Mouse (Mus musculus) MEL (cell line): ENCODE measurements around the gene March4. TPM values are rescaled to one million over a fixed set of nuclear protein-coding genes. Genes with fewer than 3 reads are reported as not detected.

ENCODE experiments used
- DNase-seq: peaks from one replicate; pipeline ENCODE4 v3.0.0; 2011; ENCODE audit warnings: low read depth, low spot score
- H3K27ac ChIP-seq: 2 replicates; pipeline ENCODE4 v1.5.1; 2012; ENCODE audit warnings: low read depth, mild to moderate bottlenecking, control low read depth, low read length, moderate library complexity; ENCODE audit not compliant: control insufficient read depth
- H3K27me3 ChIP-seq, 2 experiments: fragments of 150-350 bp in 1 of 2; sonication (generic) in 1 of 2; 2 replicates each; pipeline ENCODE4 v1.6.1; 2012; ENCODE audit warnings: low read length in 2 of 2, mild to moderate bottlenecking in 2 of 2, improper control_type of control experiment in 1 of 2, moderate library complexity in 1 of 2; ENCODE audit not compliant: insufficient read depth in 2 of 2, control insufficient read depth in 1 of 2
- H3K36me3 ChIP-seq, 2 experiments: 2 replicates each; pipeline ENCODE4 v1.6.1; 2012 to 2014; ENCODE audit warnings: low read length in 2 of 2, improper control_type of control experiment in 1 of 2, inconsistent platforms in 1 of 2, mild to moderate bottlenecking in 1 of 2; ENCODE audit not compliant: insufficient read depth in 2 of 2, control insufficient read depth in 1 of 2
- H3K4me1 ChIP-seq, 2 experiments: fragments of 150-350 bp in 1 of 2; sonication (generic) in 1 of 2; 2 replicates each; pipeline ENCODE4 v1.6.1; 2012; ENCODE audit warnings: low read length in 2 of 2, improper control_type of control experiment in 1 of 2, mild to moderate bottlenecking in 1 of 2; ENCODE audit not compliant: insufficient read depth in 2 of 2, control insufficient read depth in 1 of 2
- H3K4me3 ChIP-seq, 2 experiments: fragments of 150-350 bp in 1 of 2; sonication (generic) in 1 of 2; 2 replicates each; pipeline ENCODE4 v1.5.1; 2012; ENCODE audit warnings: low read depth in 2 of 2, low read length in 2 of 2, mild to moderate bottlenecking in 2 of 2, moderate library complexity in 2 of 2, control low read depth in 1 of 2, improper control_type of control experiment in 1 of 2; ENCODE audit not compliant: control insufficient read depth in 1 of 2, insufficient read depth in 1 of 2
- H3K79me2 ChIP-seq: 2 replicates; pipeline ENCODE4 v1.6.1; 2012; ENCODE audit warnings: mild to moderate bottlenecking, low read length, moderate library complexity; ENCODE audit not compliant: control insufficient read depth, poor library complexity, insufficient read depth
- H3K9ac ChIP-seq: 2 replicates; pipeline ENCODE4 v1.6.1; 2012; ENCODE audit warnings: low read depth, mild to moderate bottlenecking, control low read depth, low read length, moderate library complexity; ENCODE audit not compliant: control insufficient read depth, poor library complexity, severe bottlenecking
- H3K9me3 ChIP-seq: fragments of 150-350 bp; sonication (generic); replicated peaks from 2 replicates; pipeline ENCODE4 v1.6.1; 2012; ENCODE audit warnings: mild to moderate bottlenecking, low read length, improper control_type of control experiment, moderate library complexity; ENCODE audit not compliant: insufficient read depth
- CHD2 ChIP-seq: IDR thresholded peaks from 2 replicates; pipeline ENCODE4 v1.6.1; 2011; ENCODE audit warnings: low read length, improper control_type of control experiment
- CTCF ChIP-seq, 3 experiments: IDR thresholded peaks in 2 of 3; conservative IDR thresholded peaks in 1 of 3; 2 replicates each; pipeline ENCODE4 v1.5.1; 2011 to 2012; ENCODE audit warnings: low read length in 3 of 3, low read depth in 2 of 3, mild to moderate bottlenecking in 2 of 3, improper control_type of control experiment in 1 of 3, inconsistent platforms in 1 of 3, mixed read lengths in 1 of 3, moderate library complexity in 1 of 3; ENCODE audit not compliant: control insufficient read depth in 1 of 3, insufficient read depth in 1 of 3, poor library complexity in 1 of 3, severe bottlenecking in 1 of 3
- E2F4 ChIP-seq: IDR thresholded peaks from 2 replicates; pipeline ENCODE4 v1.6.1; 2011; ENCODE audit warnings: low read depth, low read length, improper control_type of control experiment, borderline replicate concordance
- ELF1 ChIP-seq: IDR thresholded peaks from 2 replicates; pipeline ENCODE4 v1.6.1; 2014; ENCODE audit warnings: low read depth, mild to moderate bottlenecking, inconsistent platforms, low read length, improper control_type of control experiment, moderate library complexity
- EP300 ChIP-seq, 2 experiments: IDR thresholded peaks; 2 replicates each; pipeline ENCODE4 v1.6.1; 2011; ENCODE audit warnings: improper control_type of control experiment in 2 of 2, low read length in 2 of 2, low read depth in 1 of 2, mild to moderate bottlenecking in 1 of 2
- HCFC1 ChIP-seq: IDR thresholded peaks from 2 replicates; pipeline ENCODE4 v1.6.1; 2012; ENCODE audit warnings: low read depth, mild to moderate bottlenecking, inconsistent platforms, low read length, improper control_type of control experiment, moderate library complexity
- MAFK ChIP-seq: IDR thresholded peaks from 2 replicates; pipeline ENCODE4 v1.6.1; 2011; ENCODE audit warnings: low read depth, mild to moderate bottlenecking, low read length, improper control_type of control experiment, borderline replicate concordance
- MAX ChIP-seq: IDR thresholded peaks from 2 replicates; pipeline ENCODE4 v1.6.1; 2011; ENCODE audit warnings: low read length, improper control_type of control experiment
- MEF2A ChIP-seq: IDR thresholded peaks from 2 replicates; pipeline ENCODE4 v1.6.1; 2014; ENCODE audit warnings: low read depth, mild to moderate bottlenecking, inconsistent platforms, low read length, improper control_type of control experiment; ENCODE audit not compliant: poor library complexity, insufficient replicate concordance, severe bottlenecking; ENCODE audit errors: extremely low read depth
- MXI1 ChIP-seq: IDR thresholded peaks from 2 replicates; pipeline ENCODE4 v1.6.1; 2011; ENCODE audit warnings: mild to moderate bottlenecking, low read depth, low read length, improper control_type of control experiment
- MYB ChIP-seq: IDR thresholded peaks from 2 replicates; pipeline ENCODE4 v1.6.1; 2011; ENCODE audit warnings: mild to moderate bottlenecking, low read depth, low read length, improper control_type of control experiment
- NELFE ChIP-seq: IDR thresholded peaks from 2 replicates; pipeline ENCODE4 v1.6.1; 2011; ENCODE audit warnings: low read depth, low read length, improper control_type of control experiment
- POLR2A ChIP-seq, 2 experiments: IDR thresholded peaks; 2 replicates each; pipeline ENCODE4 v1.6.1; 2011 to 2012; ENCODE audit warnings: low read length in 2 of 2, mild to moderate bottlenecking in 2 of 2, control low read depth in 1 of 2, improper control_type of control experiment in 1 of 2, low read depth in 1 of 2, moderate library complexity in 1 of 2; ENCODE audit not compliant: control insufficient read depth in 1 of 2, insufficient read depth in 1 of 2, poor library complexity in 1 of 2
- POLR2AphosphoS2 ChIP-seq: IDR thresholded peaks from 2 replicates; pipeline ENCODE4 v1.6.1; 2011; ENCODE audit warnings: low read length, improper control_type of control experiment
- POLR2AphosphoS5 ChIP-seq: IDR thresholded peaks from 2 replicates; pipeline ENCODE4 v1.6.1; 2012; ENCODE audit warnings: low read depth, borderline replicate concordance, mild to moderate bottlenecking, inconsistent platforms, low read length, moderate library complexity, mixed read lengths
- RAD21 ChIP-seq: IDR thresholded peaks from 2 replicates; pipeline ENCODE4 v1.6.1; 2011; ENCODE audit warnings: mild to moderate bottlenecking, low read depth, low read length, improper control_type of control experiment
- RCOR1 ChIP-seq: IDR thresholded peaks from 2 replicates; pipeline ENCODE4 v1.6.1; 2012; ENCODE audit warnings: low read depth, mild to moderate bottlenecking, inconsistent platforms, low read length, improper control_type of control experiment
- SMC3 ChIP-seq: IDR thresholded peaks from 2 replicates; pipeline ENCODE4 v1.6.1; 2011; ENCODE audit warnings: low read depth, low read length, improper control_type of control experiment
- TCF12 ChIP-seq: IDR thresholded peaks from 2 replicates; pipeline ENCODE4 v1.6.1; 2014; ENCODE audit warnings: low read depth, mild to moderate bottlenecking, inconsistent platforms, low read length, improper control_type of control experiment, moderate library complexity
- USF1 ChIP-seq: IDR thresholded peaks from 2 replicates; pipeline ENCODE4 v1.6.1; 2014; ENCODE audit warnings: low read depth, mild to moderate bottlenecking, inconsistent platforms, low read length, improper control_type of control experiment, moderate library complexity
- ZKSCAN1 ChIP-seq: IDR thresholded peaks from 2 replicates; pipeline ENCODE4 v1.6.1; 2012; ENCODE audit warnings: low read depth, mild to moderate bottlenecking, inconsistent platforms, low read length, improper control_type of control experiment, moderate library complexity
- polyA plus RNA-seq, 2 experiments: library from polyadenylated mRNA; stranded (reverse) in 1 of 2; unstranded in 1 of 2; fragments of >175 nt in 1 of 2; fragments of >200 nt in 1 of 2; gene quantifications; 2 replicates each; pipeline versions ENCODE4 v1.2.1 to v1.2.4; 2012; ENCODE audit warnings: low replicate concordance in 2 of 2, low read depth in 1 of 2; ENCODE audit not compliant: insufficient read length in 2 of 2, insufficient read depth in 1 of 2, missing spikeins in 1 of 2
- total RNA-seq: library from RNA; depleted of rRNA; stranded (reverse); fragments of 300-350 nt; gene quantifications from 2 replicates; pipeline ENCODE4 v1.2.3, GENCODE M21; 2012

March4 gene
- total and polyA plus RNA-seq, 3 experiments: not detected

DNA sequence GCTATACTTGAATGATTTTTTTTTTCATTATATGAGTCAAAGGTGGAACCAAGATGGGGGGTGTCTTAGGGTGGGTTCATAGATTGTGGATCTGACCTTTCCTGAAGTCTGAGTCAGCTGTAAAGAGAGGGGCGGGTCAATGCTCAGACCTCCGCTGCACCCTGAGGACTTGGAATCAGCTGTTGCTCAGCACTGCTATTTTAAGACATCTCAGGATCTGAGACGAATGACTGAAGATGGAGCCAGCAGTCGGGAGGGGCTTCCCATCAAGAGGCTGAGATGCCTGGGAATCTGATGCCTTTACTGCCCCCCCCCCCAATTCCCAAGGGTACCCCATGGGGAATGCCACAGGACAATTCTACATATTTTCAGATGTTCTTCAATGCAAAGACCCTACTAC lies 85.9 kb downstream of the March4 start:
- Histone ChIP-seq H3K79me2 (no peaks in the 10 kb centered on the region), H3K4me1 (no peaks in the 10 kb centered on the region), H3K36me3 (no peaks in the 10 kb centered on the region), H3K27ac (no peak overlapping the region), H3K9me3 (no peaks in the 10 kb centered on the region), H3K9ac (no peak overlapping the region), H3K27me3 (peaks cover 0 to 1% of the 10 kb centered on the region in 2 experiments; a peak in 1 of 4 replicates), H3K4me3 (no peak overlapping the region)
- DNase-seq: no peak
- no peak for TF ChIP-seq MEF2A
- no peak for TF ChIP-seq POLR2AphosphoS5
- TF ChIP-seq MAFK: no peak
- TF ChIP-seq E2F4: no peak
- no peak for TF ChIP-seq RAD21
- TF ChIP-seq POLR2A (IDR thresholded peaks at IDR 0.05; ENCODE audit: control insufficient read depth in 1 of 2, insufficient read depth in 1 of 2, low read depth in 1 of 2, low read length in 2 of 2, poor library complexity in 1 of 2): no peak
- no peak for TF ChIP-seq RCOR1
- no peak for TF ChIP-seq EP300 (IDR thresholded peaks at IDR 0.05; ENCODE audit: low read depth in 1 of 2, low read length in 2 of 2)
- no peak for TF ChIP-seq MAX
- TF ChIP-seq ELF1: no peak
- no peak for TF ChIP-seq POLR2AphosphoS2

DNA sequence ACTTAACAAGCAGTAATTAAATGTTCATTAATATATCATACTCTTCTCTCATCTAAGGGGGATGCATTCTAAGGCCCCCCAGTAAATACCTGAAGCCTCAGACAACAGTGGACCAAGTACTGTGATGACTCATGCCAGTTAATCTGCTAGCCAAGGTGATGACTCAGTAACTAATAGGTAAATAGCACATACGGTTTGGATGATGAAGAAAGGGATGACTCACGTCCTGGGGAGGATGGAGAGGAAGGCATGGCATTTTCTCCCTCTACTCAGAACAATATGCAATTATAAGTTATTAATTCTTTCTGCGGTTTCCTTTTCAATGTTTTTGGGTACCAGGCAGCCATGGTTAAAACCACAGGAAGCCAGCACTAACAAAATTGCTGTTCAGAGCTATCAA lies 87.0 kb downstream of the March4 start:
- no peaks in the 10 kb centered on the region for H3K36me3 ChIP-seq
- H3K9ac ChIP-seq: no peak overlapping the region
- DNase-seq: no peak
- H3K27ac ChIP-seq: no peak overlapping the region
- no peaks in the 10 kb centered on the region for H3K9me3 ChIP-seq
- H3K27me3 ChIP-seq: peaks cover 0 to 1% of the 10 kb centered on the region in 2 experiments; a peak in 1 of 4 replicates
- no peak overlapping the region for H3K4me3 ChIP-seq
- TF ChIP-seq CHD2 (no peak), USF1 (no peak), ZKSCAN1 (no peak), HCFC1 (no peak), MEF2A (no peak), TCF12 (no peak), NELFE (no peak), MXI1 (no peak), MYB (no peak), CTCF (IDR thresholded peaks at IDR 0.05 in 2 of 3, conservative IDR thresholded peaks at IDR 0.05 in 1 of 3; ENCODE audit: control insufficient read depth in 1 of 3, insufficient read depth in 1 of 3, low read depth in 2 of 3, low read length in 3 of 3, poor library complexity in 1 of 3, severe bottlenecking in 1 of 3) (no peak), SMC3 (no peak)
- H3K4me1 ChIP-seq: no peaks in the 10 kb centered on the region
- H3K79me2 ChIP-seq: no peaks in the 10 kb centered on the region
